Mouse (Mus musculus): ENCODE measurements around the gene Fig4.

- TF ChIP-seq CTCF (IDR thresholded peaks at IDR 0.05; ENCODE audit: extremely low read depth, insufficient read depth, low read length) (peak; percentile 55), POLR2A (IDR thresholded peaks at IDR 0.05; ENCODE audit: extremely low read depth, insufficient read depth, low read length) (no peak)
Observed at GRCm38 (mm10) chr10:41271860-41272259, 31.2 kb downstream of the Fig4 start.

Data from cortical plate, adult 2 months (tissue).